Mouse (Mus musculus) embryonic facial prominence, embryonic 10.5 days (tissue): ENCODE results near the gene Degs2. TPM values are rescaled to one million over a fixed set of nuclear protein-coding genes. Genes with fewer than 3 reads are reported as not detected.

ENCODE experiments used
- DNase-seq: peaks from one replicate; pipeline ENCODE4 v3.0.0-alpha.2; 2017; ENCODE audit warnings: low spot score
- H3K27ac ChIP-seq: fragments of 300-500 bp; sonication (generic); replicated peaks from 2 replicates; pipeline ENCODE4 v1.5.1; 2016; ENCODE audit warnings: mild to moderate bottlenecking
- H3K27me3 ChIP-seq: fragments of 300-500 bp; sonication (generic); replicated peaks from 2 replicates; pipeline ENCODE4 v1.6.1; 2016; ENCODE audit warnings: low read depth, mild to moderate bottlenecking; ENCODE audit not compliant: poor library complexity, severe bottlenecking
- H3K36me3 ChIP-seq: fragments of 300-500 bp; sonication (generic); replicated peaks from 2 replicates; pipeline ENCODE4 v1.6.1; 2016; ENCODE audit warnings: mild to moderate bottlenecking, moderate library complexity
- H3K4me1 ChIP-seq: fragments of 300-500 bp; sonication (generic); 2 replicates; pipeline ENCODE4 v1.6.1; 2016
- H3K4me3 ChIP-seq: fragments of 300-500 bp; sonication (generic); 2 replicates; pipeline ENCODE4 v1.5.1; 2016; ENCODE audit warnings: mild to moderate bottlenecking, moderate library complexity
- H3K9me3 ChIP-seq: fragments of 300-500 bp; sonication (generic); 2 replicates; pipeline ENCODE4 v1.6.1; 2016; ENCODE audit warnings: mild to moderate bottlenecking
- WGBS: fragments of 180-500 bp; shearing (Covaris S2); methylation state at CpG from one replicate; pipeline ENCODE4 v1.1.7; 2016; 5-methylcytosine and 5-hydroxymethylcytosine counted together
- polyA plus RNA-seq: library from polyadenylated mRNA; unstranded; fragments of >200 nt; fragmentation: Nextera tagmentation; extraction: Ambion mirVana; gene quantifications from 2 replicates; pipeline ENCODE4 v1.2.1, GENCODE M21; 2016

The Degs2 gene
- 1.1 and 1.7 TPM in 2 replicates for polyA plus RNA-seq

GRCm38 (mm10) chr12:108702185-108702584, at the start of gene Degs2:
Gene Degs2 (minus strand): TSS chr12:108702315.
- H3K36me3 ChIP-seq = no peaks in the 10 kb centered on the region
- H3K27ac ChIP-seq = no peak within 1 kb of the TSS
- peaks cover 16% of the 10 kb centered on the region for H3K4me1 ChIP-seq
- H3K9me3 ChIP-seq = no peaks in the 10 kb centered on the region
- H3K4me3 ChIP-seq = peak within 1 kb of the TSS; percentile 51
- H3K27me3 ChIP-seq = peaks cover 62% of the 10 kb centered on the region
- peak; percentile 35 for DNase-seq
- WGBS = 1% methylated on average over 32 of the region's 32 CpGs

- H3K27me3 ChIP-seq = no peaks in the 10 kb centered on the region
- H3K9me3 ChIP-seq = no peaks in the 10 kb centered on the region
- no peak overlapping the region for H3K4me3 ChIP-seq
- no peak overlapping the region for H3K27ac ChIP-seq
- peaks cover 8% of the 10 kb centered on the region; the same call in 1 of the 2 replicates for H3K4me1 ChIP-seq
- H3K36me3 ChIP-seq = no peaks in the 10 kb centered on the region
- DNase-seq = no peak
- WGBS = 68% methylated on average over 9 of the region's 9 CpGs
Observed at GRCm38 (mm10) chr12:108751790-108752189, 49.7 kb upstream of the Degs2 start.

- no peak overlapping the region for H3K27ac ChIP-seq
- peaks cover 8% of the 10 kb centered on the region; the same call in 1 of the 2 replicates for H3K4me1 ChIP-seq
- WGBS = 74% methylated on average over 3 of the region's 3 CpGs
- H3K9me3 ChIP-seq = no peaks in the 10 kb centered on the region
- no peaks in the 10 kb centered on the region for H3K27me3 ChIP-seq
- no peaks in the 10 kb centered on the region for H3K36me3 ChIP-seq
- no peak overlapping the region for H3K4me3 ChIP-seq
- no peak for DNase-seq
Observed at GRCm38 (mm10) chr12:108750226-108750625, 48.1 kb upstream of the Degs2 start.

GRCm38 (mm10) chr12:108749454-108749853, 47.3 kb upstream of the Degs2 start:
- Histone ChIP-seq H3K4me1 (peaks cover 8% of the 10 kb centered on the region; the same call in 1 of the 2 replicates), H3K27ac (no peak overlapping the region)
- DNase-seq = no peak

GRCm38 (mm10) chr12:108749019-108749418, 46.9 kb upstream of the Degs2 start:
- no peaks in the 10 kb centered on the region for H3K36me3 ChIP-seq
- peaks cover 8% of the 10 kb centered on the region; the same call in 1 of the 2 replicates for H3K4me1 ChIP-seq
- no peak overlapping the region for H3K27ac ChIP-seq
- no peaks in the 10 kb centered on the region for H3K9me3 ChIP-seq
- H3K4me3 ChIP-seq = no peak overlapping the region
- DNase-seq = peak; percentile 6
- WGBS = 66% methylated on average over 6 of the region's 6 CpGs
- H3K27me3 ChIP-seq = no peaks in the 10 kb centered on the region

More at GRCm38 (mm10) chr12:108749454-108749853, 47.3 kb upstream of the Degs2 start:
- H3K4me3 ChIP-seq = no peak overlapping the region
- 84% methylated on average over 9 of the region's 9 CpGs for WGBS
- no peaks in the 10 kb centered on the region for H3K9me3 ChIP-seq
- H3K27me3 ChIP-seq = no peaks in the 10 kb centered on the region
- H3K36me3 ChIP-seq = no peaks in the 10 kb centered on the region

GRCm38 (mm10) chr12:108745990-108746389, 43.9 kb upstream of the Degs2 start:
- H3K36me3 ChIP-seq = no peaks in the 10 kb centered on the region
- H3K27me3 ChIP-seq = no peaks in the 10 kb centered on the region
- H3K27ac ChIP-seq = no peak overlapping the region
- peak; percentile 3 for DNase-seq
- no peak overlapping the region for H3K4me3 ChIP-seq
- H3K4me1 ChIP-seq = 0 out of 2 replicates have a peak, but pooled peaks cover 2% of the 10 kb centered on the region
- no peaks in the 10 kb centered on the region for H3K9me3 ChIP-seq

GRCm38 (mm10) chr12:108742241-108742640, 40.1 kb upstream of the Degs2 start:
- Histone ChIP-seq H3K4me3 (no peak overlapping the region), H3K4me1 (no peaks in the 10 kb centered on the region), H3K27me3 (no peaks in the 10 kb centered on the region), H3K36me3 (no peaks in the 10 kb centered on the region), H3K9me3 (no peaks in the 10 kb centered on the region), H3K27ac (no peak overlapping the region)
- WGBS = 88% methylated on average over 4 of the region's 4 CpGs
- peak; percentile 4 for DNase-seq

- no peak overlapping the region for H3K27ac ChIP-seq
- no peak overlapping the region for H3K4me3 ChIP-seq
- H3K27me3 ChIP-seq = no peaks in the 10 kb centered on the region
- H3K9me3 ChIP-seq = no peaks in the 10 kb centered on the region
- no peaks in the 10 kb centered on the region for H3K36me3 ChIP-seq
- no peak for DNase-seq
- 90% methylated on average over 2 of the region's 2 CpGs for WGBS
- no peaks in the 10 kb centered on the region for H3K4me1 ChIP-seq
Observed at GRCm38 (mm10) chr12:108741472-108741871, 39.4 kb upstream of the Degs2 start.

- 93% methylated on average over 12 of the region's 12 CpGs for WGBS
- Histone ChIP-seq H3K4me3 (no peak overlapping the region), H3K9me3 (no peaks in the 10 kb centered on the region), H3K4me1 (no peaks in the 10 kb centered on the region), H3K27me3 (no peaks in the 10 kb centered on the region), H3K36me3 (no peaks in the 10 kb centered on the region), H3K27ac (no peak overlapping the region)
- DNase-seq = peak; percentile 5
Observed at GRCm38 (mm10) chr12:108738745-108739144, 36.6 kb upstream of the Degs2 start.

GRCm38 (mm10) chr12:108737838-108738237, 35.7 kb upstream of the Degs2 start:
- WGBS = 95% methylated on average over 7 of the region's 7 CpGs
- Histone ChIP-seq H3K36me3 (no peaks in the 10 kb centered on the region), H3K27ac (no peak overlapping the region), H3K4me3 (no peak overlapping the region), H3K4me1 (no peaks in the 10 kb centered on the region), H3K9me3 (no peaks in the 10 kb centered on the region), H3K27me3 (no peaks in the 10 kb centered on the region)
- DNase-seq = peak; percentile 3

- no peaks in the 10 kb centered on the region for H3K27me3 ChIP-seq
- no peaks in the 10 kb centered on the region for H3K36me3 ChIP-seq
- whole genome bisulfite sequencing = 93% methylated on average over 2 of the region's 2 CpGs
- H3K4me3 ChIP-seq = no peak overlapping the region
- no peak overlapping the region for H3K27ac ChIP-seq
- no peaks in the 10 kb centered on the region for H3K4me1 ChIP-seq
- no peaks in the 10 kb centered on the region for H3K9me3 ChIP-seq
- DNase-seq = no peak
Observed at GRCm38 (mm10) chr12:108734386-108734785, 32.3 kb upstream of the Degs2 start.

GRCm38 (mm10) chr12:108723841-108724240, 21.7 kb upstream of the Degs2 start:
- 85% methylated on average over 3 of the region's 3 CpGs for WGBS

GRCm38 (mm10) chr12:108722464-108722863, 20.3 kb upstream of the Degs2 start:
- Histone ChIP-seq H3K27me3 (no peaks in the 10 kb centered on the region), H3K36me3 (no peaks in the 10 kb centered on the region), H3K4me3 (no peak overlapping the region), H3K4me1 (no peaks in the 10 kb centered on the region), H3K27ac (no peak overlapping the region), H3K9me3 (peaks cover 5% of the 10 kb centered on the region; the same call in 1 of the 2 replicates)
- DNase-seq = no peak
- whole genome bisulfite sequencing = 94% methylated on average over 4 of the region's 4 CpGs

More at GRCm38 (mm10) chr12:108723841-108724240, 21.7 kb upstream of the Degs2 start:
- Histone ChIP-seq H3K9me3 (peaks cover 5% of the 10 kb centered on the region; the same call in 1 of the 2 replicates), H3K4me3 (no peak overlapping the region), H3K4me1 (no peaks in the 10 kb centered on the region), H3K27ac (no peak overlapping the region), H3K27me3 (no peaks in the 10 kb centered on the region), H3K36me3 (no peaks in the 10 kb centered on the region)
- DNase-seq = no peak
